Mouse (Mus musculus): ENCODE data around the gene Cry2.
A peak's percentile ranks its signal among the peaks of the same experiment; 100 is the strongest.
"Not testable (repeated sequence)": the region's sequence is repeated elsewhere in the genome, so short reads cannot be mapped to it uniquely, and the experiment has no call there.

Gene Cry2

DNA sequence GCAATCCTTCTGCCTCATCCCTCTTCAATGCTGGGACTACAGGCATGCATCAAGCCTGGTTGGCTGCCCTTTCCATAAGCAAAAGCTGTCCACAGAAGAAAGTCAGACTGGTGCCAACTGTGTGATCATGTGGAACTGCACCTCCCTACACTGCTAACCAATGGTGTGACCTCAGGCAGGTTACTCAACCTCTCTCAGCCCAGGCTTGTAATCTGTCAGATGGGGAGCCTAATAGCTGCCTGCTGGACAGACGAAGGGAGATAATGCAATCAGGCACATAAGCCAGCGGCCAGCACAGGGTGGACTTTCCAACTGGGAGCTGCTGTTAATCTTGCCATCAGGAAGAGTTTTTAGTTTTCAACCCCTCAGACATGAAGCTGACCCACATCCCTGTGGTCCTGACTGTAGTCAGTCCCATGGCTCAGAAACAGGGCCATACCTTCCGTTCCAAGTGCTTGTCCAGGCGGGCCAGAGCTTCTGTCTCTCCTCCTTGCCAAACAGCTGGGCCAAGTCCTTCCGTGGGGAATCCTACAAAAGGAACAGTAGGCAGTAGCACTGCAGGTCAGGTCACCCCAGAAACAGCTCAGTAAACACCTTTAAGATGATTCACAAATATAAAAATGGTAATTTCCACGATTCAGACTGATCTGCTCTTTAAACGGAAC lies 12.0 kb downstream of the Cry2 start:
- no peak for DNase-seq

DNA sequence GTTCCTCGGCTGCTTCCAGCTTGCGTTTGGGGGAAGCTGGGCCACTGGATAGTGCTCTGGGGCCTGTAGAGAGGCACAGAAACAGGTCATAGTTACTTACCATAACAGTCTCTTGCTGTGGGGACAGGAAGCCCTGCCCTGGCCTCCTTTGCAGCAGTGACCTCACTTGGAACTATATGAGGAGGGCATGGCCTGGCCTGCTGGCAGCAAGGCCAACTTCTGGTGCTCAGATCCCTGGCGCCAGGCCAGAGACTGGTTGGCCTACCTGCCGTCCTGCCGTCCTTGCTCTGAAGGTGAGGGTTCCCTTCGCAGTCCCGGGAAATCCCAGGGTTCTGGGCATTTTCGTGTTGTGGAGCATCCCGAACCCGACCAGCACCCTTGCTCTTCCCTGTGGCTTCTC lies 22.1 kb downstream of the Cry2 start:
- peak; percentile 75 for DNase-seq

DNA sequence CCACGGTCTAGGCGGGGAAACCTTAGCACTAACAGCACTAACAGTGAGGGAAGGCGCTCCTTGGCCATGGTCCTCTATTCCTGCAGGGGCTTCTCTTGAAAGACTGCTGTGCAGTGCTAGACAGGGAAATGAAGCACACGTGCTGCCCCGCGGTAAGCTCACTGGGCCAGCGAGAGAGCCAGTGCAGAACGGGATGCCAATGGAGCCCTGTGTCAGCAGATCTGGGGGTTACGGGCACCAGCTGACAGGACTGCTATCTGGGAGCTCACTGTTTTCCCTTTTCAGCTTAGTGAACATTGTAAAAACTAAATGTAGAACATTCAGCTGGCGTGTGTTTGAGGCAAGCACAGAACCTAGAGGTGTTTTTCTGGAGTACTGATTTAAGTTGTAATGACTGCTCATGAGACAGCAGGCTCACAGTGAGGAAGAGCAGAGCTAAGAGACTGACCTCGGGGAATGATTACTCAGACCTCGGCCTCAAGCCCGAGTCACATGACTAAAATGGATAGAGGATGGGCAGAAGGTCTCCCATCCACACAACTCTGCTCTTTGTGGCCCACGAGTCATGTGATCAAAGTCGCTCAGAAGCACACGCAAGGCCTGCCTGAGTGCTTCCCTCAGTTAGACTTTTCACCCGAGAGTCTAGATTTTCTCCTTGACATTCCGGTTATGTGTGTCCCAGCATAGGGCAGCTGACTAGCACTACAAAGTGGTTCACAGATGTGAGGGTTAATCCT lies 25.4 kb downstream of the Cry2 start:
- no peak for DNase-seq

DNA sequence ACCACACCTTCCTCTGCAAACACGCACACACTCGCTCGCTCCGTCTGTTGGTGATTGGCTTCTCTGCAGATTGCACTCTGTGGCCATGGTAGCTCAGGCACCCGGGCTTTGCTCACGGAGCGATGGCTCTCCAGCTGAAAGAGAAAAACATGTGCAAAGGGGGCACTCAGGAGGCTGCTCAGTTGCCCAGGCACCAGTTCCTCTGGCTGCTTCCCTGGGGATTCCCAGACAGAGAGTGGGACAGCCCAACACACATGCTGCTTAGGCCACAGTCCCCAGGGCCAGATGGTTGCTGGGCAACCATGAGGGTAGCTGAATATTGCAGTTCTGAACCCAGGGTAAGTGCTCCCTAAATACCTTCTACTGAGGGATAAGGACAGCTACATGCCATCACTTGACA lies 28.2 kb downstream of the Cry2 start:
- DNase-seq, result peak; percentile 24

DNA sequence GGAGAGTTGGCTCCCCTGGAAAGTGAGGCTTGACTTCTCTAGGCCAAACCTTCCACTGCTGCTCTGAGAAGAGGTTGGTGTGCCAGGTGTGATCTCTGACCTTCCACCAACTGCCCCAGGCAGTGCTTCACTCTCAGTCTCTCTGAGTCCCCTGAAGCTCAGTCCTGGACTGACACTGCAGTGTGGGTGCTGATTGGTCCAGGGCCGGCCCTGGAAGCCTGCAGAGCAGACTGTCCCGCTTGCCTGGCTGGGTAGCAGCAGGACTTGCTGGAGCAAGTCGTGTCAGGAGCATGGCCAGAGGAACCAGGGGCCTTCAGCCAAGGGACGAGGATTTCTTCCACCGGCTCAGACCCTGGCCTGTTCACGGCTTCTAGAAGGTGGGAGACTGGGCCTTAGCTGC lies 29.1 kb downstream of the Cry2 start:
- peak; percentile 31 for DNase-seq

DNA sequence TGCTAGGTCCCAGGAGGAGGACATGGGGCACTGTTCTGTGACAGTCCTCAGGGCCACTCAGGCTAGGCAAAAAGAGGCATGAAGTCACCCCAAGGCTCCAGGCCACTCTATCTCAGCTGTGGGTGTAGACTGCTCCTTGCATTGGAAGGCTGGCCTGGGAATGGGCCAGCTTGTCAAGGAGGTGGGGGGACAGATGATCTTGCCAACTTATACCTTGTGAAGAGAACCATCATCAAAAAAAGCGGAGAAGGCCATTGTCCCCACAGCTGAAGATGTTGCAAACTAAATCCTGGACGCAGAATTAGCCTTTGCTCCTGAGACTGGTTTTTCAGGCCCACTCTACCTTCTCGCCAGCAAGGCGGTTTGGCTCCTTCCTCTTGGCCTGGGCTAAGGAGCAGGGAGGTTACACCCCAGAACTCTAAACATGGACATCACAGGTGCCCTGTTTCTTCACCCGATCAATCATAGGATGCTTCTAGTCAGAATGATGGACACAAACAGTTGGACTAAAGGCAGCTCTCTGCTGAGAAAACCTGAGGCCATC lies 30.0 kb downstream of the Cry2 start:
- peak; percentile 35 for DNase-seq

DNA sequence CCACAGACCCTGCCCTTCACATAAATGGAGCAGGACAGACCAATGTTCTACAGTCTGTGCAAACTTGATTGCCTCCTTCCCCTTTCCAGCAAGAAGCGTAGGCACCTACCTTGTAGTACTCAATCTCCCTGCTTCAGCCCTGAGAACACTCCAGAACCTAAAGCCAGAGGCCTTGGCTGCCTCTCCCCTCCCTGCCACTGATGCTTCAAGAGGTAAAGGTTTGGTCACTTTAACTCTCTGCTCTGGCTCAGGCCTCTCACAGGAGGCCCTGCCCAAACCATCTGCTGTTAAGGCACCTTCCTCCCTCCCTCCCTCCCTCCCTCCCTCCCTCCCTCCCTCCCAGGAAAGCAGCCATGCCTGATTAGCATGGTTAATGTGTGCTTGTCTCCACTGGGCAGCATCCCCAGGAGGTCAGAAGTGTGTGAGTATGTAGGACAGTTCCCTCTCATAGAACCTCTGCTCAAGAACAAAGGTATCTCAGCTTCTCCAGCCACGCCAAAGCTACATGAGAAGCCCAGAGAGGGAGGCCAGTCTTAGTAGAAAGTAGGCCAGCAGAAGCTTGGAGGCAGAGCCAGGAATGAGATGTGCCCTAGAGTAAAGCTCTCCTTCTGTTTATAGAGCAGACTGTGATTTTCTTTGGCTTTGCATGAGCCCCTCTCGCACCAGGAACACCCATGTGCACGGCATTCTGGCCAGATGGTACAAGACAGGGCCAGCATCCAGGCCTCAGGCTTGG lies 31.1 kb downstream of the Cry2 start:
- peak; percentile 82 for DNase-seq

DNA sequence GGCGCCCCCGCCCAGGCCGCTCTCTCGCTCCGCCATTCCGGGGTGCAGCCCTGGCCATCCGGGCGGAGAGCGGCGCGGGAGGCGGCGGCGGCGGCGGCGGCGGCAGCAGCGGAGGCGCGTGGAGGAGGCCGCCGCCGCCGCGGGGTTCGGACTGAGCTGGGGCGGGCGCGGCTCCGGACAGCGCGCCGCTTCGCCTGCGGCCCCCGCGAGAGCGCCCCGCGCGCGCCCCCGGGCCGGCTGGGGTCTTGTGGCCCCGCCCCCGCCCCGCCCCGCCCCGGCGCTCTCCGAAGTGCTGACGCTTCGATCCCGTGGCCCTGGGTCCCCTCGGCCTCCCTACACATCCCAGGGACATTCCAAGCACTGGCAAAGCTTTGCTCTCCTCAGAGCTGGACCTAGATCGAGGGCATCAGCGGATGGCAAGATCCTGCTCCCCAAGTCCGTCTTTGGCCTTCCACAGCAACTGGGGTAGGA lies 32.7 kb downstream of the Cry2 start, which contains the start of gene Mapk8ip1:
TSS of gene Mapk8ip1 (minus strand) at position 173 of the 471 bp plus-strand sequence.
- DNase-seq, result peak; percentile 62

DNA sequence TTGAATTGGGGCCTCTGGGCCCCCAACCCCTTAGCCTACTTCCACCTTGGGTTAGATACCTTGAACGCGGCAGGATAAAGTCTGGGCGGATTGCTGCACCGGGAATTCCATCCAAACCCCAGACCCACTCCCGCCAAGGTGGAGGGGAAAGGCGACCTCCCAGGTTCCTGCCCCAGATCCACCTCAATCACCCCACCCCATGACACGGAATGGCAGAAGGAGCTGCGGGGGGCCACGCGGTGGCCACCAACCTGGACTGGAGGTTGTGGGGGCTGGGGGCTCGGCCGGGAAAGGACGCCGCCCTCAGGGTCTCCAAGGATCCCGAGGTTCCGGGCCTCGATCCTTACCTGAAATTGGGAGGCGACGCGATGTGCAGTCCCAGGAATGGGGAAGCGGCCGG lies 33.2 kb downstream of the Cry2 start:
- peak; percentile 61 for DNase-seq

DNA sequence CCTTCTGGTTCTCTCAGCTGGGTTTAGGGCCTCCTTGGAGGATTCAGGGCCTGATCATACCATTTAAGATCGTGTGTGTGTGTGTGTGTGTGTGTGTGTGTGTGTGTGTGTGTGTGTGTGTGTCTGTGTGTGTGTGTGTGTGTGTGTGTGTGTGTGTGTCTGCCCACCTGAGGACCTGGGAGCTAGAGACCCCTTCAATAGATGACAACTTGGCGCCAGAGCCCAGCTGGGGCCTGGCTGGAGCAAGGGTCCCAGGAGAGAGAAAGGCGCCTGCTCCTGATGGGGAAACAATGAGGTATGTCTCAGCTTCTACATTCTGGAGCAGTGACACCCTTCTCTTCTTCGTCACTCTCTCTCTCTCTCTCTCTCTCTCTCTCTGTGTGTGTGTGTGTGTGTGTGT lies 34.0 kb downstream of the Cry2 start:
- DNase-seq, result not testable (repeated sequence)

DNA sequence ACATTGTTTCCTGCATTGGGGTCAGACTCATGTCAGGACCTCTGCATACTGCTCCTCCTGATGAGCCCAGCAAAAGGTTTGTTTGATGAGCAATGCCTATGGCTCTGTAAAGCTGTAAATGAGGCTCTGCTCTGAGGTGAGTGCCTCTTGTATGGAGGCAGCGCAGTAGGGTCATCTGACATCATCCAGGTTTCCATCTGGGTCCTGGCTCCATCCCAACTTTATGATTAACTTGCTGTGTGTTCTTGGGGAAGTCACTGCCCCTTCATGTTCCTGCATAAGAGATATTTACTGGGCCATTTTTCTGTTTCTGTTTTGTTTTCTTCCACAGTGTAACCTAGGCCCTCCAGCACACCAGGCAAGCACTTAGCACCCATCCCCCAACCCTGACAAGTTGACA lies 36.4 kb downstream of the Cry2 start:
- no peak for DNase-seq

DNA sequence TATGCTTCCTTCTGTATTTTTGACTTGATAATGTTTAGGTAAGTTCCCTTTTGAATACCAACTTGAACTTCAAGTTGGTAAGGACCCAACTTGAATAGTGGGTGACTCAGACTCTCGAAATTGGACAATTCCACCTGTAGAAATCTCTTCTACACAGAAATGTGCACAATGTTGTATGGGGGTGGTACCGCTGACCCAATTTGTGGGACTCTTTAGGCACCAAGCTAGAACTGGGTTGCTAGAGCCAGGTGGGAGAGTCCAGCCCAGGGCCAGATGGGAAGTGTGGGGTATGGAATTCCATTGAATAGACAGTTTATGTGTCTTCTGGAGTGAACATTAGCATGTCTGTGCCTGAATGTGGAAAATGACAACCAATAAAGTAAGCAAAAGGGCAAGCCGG lies 38.3 kb downstream of the Cry2 start:
- DNase-seq, result no peak

DNA sequence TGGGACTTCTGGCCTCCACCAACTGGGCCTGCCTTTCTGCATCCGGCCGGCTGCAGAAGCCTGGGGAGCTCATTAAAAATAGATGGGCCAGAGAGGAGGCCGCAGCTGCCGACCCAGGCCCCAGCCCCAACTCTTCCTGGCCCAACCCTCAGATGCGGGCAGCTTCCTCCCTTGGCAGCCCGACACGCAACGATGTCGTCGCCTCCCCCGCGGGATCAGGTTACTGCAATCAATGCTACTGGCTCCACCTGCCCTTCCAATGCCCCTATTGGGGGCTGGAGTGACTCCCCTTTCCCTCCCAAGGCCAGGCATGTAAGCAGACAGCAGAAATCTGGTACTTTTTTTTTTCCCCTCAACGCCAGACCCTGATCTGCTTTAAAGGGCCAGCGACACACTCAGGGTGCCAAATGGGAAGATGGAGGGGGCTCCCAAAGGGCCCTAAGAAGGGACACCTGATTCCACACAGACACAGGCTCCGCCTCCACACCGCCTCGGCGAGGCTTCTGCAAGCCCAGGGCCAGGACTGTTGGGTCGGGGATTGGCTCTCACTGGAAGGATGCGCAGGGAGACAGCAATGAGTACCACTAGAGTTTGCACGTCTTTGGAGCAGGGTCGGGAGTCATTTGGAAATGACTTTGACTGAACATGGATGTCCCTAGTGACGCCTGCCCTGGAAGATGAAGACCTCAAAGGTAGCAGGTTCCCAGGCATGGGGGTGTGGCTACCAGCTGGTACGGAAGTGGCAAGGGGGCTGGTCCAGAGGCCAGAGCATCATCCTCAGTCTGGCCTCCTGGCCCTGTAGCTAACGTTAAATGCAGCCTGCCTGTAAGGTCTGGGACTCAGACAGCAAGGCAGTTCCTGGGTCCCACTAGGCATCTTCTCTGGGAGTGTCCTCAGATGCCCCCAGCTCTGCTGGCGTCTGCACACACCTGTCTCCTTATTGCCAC lies 41.3 kb downstream of the Cry2 start:
- DNase-seq, result no peak

DNA sequence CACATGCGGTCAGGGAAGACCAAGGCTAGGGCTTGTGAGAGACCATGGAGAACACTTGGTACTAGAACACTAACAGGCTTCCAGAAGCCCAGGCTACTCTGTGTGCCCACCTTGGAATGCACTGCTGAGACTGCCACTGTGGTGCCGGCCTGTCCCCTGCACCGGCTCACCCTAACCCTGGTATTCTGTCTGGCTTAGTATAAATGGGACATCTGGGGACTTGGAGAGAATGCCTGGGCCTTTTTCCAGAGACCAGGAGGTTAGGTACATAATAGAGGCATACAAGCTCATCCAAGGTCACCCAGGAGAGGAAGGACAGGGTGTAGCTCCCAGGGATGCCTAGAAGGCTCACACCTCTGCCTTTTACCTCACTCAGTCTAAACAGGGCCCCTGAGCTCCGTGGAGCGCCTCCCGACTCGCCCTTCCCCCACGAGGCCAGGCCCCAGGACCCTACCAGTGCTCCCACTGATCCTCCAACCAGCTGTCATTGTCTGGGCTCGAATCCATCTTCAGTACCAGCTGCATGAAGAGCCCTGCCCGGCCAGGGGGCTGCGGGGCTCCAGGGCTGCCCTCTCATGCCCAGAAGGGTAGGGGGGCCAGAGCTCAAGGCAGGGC lies 42.0 kb downstream of the Cry2 start:
- no peak for DNase-seq

DNA sequence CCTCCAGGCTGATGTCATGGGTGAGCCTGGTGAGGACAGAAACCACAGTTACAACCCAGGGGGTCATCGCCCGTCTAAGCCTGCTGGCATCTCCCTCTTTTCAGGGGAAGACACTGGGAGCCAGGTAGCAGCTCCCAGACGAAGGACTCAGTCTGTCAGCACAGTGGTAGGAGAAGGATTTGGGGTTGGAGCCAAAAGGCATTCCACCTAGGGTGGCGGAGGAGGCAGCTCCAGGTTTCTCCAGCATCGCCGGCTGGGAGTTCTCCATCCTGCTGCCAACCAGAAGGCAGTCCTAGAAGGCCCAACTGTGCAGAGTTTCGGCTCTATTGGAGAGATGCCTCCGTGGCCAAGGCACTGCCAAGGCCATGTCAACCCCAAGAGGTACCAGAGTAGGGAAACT lies 42.7 kb downstream of the Cry2 start:
- DNase-seq, result peak; percentile 59

DNA sequence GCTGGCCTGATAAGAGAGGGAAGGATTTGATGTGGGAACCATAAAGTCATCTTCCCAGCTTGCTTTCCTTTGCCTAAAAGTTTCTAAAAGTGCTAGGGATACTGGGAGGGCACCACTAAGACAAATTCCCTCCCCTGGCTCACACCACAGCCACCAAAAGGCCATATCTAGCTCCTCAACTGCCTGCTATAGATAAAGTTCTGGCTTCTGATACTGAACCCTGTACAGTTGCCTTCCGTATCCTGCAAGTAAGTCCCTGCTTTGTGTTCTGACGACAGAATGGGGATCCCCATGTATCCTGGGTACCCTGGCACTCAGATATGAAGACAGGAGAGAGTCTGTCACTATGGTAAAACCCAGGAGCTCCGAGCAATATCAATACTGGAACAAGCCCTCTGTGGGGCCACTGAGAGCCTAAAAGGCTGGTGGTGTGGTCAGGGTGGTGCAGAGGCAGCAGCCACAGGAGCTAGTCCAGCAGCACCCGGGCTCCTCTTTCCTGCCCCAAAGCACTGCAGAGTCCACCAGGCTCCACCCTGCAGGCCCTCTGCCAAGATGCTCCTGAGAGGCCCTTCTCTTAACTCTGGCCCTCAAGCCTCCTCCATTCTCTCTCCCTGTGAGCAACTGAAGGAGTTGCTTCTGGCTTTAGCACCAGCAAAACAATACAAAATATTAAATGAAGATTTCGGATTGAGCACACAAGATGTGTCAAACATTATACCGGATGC lies 43.5 kb downstream of the Cry2 start:
- DNase-seq, result no peak

DNA sequence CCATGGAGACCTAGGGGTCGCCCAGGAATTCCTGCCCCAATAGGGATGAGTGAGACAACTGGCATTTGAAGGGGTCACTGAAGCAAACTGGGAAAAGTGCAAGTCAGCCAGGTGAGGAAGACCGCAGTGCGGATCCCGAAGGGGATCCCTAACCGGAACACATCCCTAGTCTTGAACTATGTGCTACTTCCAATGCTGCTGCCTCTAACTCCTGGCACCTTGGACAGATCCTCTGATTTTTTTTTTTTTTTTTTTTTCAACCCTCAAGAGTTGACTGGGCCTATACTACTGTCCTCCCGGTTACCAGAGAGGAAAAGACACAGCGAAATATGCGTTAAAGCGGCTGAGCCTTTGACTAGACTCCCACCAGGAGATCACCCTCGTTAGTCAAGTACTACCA lies 44.2 kb downstream of the Cry2 start:
- DNase-seq, result no peak

DNA sequence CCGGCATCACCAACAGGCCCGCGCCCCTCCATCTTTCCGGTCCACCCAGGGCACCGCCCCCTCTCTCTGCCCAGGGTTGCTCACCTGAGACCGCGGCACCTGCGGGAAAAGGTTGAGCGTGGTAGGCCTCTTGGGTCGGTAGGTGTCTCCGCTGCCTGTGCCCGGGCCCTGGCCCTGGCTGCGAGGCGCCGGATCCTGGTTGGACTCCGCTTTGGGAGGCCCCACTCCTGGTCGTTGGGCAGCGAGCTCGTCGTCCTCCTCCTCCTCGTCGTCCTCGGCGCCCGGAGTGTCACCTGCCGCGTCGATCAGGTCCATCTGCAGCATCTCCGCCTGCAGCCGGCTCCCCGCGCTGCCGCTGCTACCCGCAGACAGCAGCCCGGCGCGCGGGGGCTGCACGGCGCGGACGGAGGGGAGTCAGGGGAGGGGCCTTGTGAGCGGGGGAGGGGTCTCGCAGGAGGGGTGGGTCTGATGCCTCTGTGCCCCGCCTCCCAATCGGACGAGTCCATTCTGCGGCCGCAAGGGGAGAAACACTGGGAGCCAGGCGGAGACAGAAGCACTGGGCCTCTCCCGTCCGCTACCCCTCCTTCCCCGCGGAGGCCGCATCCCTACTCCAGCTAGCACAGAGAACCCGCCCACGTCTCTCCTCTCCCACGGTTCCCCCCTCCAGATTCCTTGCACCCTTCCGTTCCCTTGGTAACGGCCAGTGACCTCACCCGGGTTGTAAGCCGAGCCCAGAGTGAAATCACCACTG lies 44.8 kb downstream of the Cry2 start:
- peak; percentile 85 for DNase-seq

DNA sequence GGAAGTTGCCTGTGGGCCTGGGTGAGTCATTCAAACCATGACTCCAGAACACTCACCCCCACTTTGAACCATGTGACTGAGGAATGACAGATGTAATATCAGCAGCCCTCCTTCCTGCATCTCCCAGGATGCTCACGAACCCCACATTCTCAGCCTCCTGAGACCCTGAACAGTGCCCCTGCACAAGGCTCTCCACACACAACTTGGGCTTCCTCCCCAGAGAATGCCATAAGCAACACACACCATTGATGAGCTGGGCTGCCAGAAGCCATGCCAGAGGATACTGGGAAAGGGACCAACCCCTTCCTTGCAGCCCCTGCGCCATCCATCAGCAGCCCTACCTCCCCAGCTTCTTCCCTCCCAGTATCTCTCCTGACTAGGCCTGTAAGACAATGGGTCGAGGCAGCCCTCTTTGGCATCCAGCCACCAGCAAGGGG lies 45.7 kb downstream of the Cry2 start:
- DNase-seq, result no peak

DNA sequence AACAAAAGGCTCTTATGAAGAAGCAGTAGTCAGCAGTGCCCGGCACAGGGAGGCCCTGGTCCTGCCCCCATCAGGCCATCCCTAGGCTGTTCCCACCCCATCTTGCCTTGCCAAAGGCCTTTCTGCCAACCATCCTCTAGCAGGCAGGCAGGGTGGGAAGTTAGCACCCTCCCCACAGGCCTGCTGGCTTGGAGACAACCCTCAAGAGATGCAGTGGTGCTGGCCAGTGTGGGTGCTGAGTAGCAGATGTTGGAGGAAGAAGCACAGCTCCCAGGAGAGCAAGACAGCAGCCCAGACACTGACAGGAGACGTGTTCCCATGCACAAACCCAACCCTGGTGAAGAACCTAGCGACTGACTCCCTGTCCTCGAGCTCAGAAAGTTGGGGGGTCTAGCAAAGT lies 46.2 kb downstream of the Cry2 start:
- DNase-seq, result no peak
